In genomic region chr11:62371776-62372175, GRCm38 (mm10) we compare ENCODE assay signal across 23 mouse cellular contexts.
"Had no signal": no experiment of that assay in that cellular context is flagged by ENCODE, and none has a peak within 500 bp of the region (broad histone marks: within the 10 kb centered on the region; RNA-seq: fewer than 3 reads in every experiment).

No protein-coding gene starts in this region.

- H3K9ac ChIP-seq: limb, embryonic 13.5 days; liver, embryonic 12.5 days; liver, embryonic 15.5 days; lung, embryonic 15.5 days; neural tube, embryonic 12.5 days; neural tube, embryonic 15.5 days had no signal

- H3K27ac ChIP-seq: limb, embryonic 10.5 days; limb, embryonic 13.5 days; liver, embryonic 12.5 days; liver, embryonic 15.5 days; lung, embryonic 15.5 days; neural tube, embryonic 12.5 days; neural tube, embryonic 15.5 days; stomach, postnatal 0 days had no signal

- H3K4me3 ChIP-seq: limb, embryonic 10.5 days; limb, embryonic 13.5 days; liver, embryonic 12.5 days; liver, embryonic 15.5 days; lung, embryonic 15.5 days; megakaryocyte, embryonic 14.5 days; neural tube, embryonic 12.5 days; neural tube, embryonic 15.5 days had no signal

- ATAC-seq: liver, embryonic 12.5 days had no signal

- DNase-seq: kidney, postnatal 10 days; kidney, postnatal 36 days; layer of hippocampus, adult 9-11 months; liver; lung, adult 18-20 months; lung, postnatal 10 days; lung, postnatal 36 days; right cerebral cortex, adult 18-20 months; right cerebral cortex, postnatal 14 days; right cerebral cortex, postnatal 4 days; thymus, adult 2 months; thymus, postnatal 14 days; thymus, postnatal 4 days had no signal

- H3K4me2 ChIP-seq: limb, embryonic 13.5 days; liver, embryonic 12.5 days; liver, embryonic 15.5 days; lung, embryonic 15.5 days; midbrain, embryonic 11.5 days; neural tube, embryonic 12.5 days; neural tube, embryonic 15.5 days had no signal

- H3K4me1 ChIP-seq: limb, embryonic 10.5 days; limb, embryonic 13.5 days; liver, embryonic 12.5 days; liver, embryonic 15.5 days; lung, embryonic 15.5 days; neural tube, embryonic 12.5 days; neural tube, embryonic 15.5 days had no signal

- H3K9me3 ChIP-seq: limb, embryonic 10.5 days; limb, embryonic 13.5 days; liver, embryonic 12.5 days; liver, embryonic 15.5 days; lung, embryonic 15.5 days; megakaryocyte, embryonic 14.5 days; neural tube, embryonic 12.5 days; neural tube, embryonic 15.5 days had no signal

- H3K27me3 ChIP-seq: limb, embryonic 13.5 days; liver, embryonic 12.5 days; liver, embryonic 15.5 days; lung, embryonic 15.5 days; megakaryocyte, embryonic 14.5 days; neural tube, embryonic 12.5 days; neural tube, embryonic 15.5 days had no signal
